Mouse (Mus musculus): ENCODE measurements around the gene Map4k2. TPM values are rescaled to one million over a fixed set of nuclear protein-coding genes. Genes with fewer than 3 reads are reported as not detected.
A peak's percentile ranks its signal among the peaks of the same experiment; 100 is the strongest.

Gene Map4k2
- total and polyA plus RNA-seq, 3 experiments: 55.5 to 119 (median 95.2) TPM

DNA sequence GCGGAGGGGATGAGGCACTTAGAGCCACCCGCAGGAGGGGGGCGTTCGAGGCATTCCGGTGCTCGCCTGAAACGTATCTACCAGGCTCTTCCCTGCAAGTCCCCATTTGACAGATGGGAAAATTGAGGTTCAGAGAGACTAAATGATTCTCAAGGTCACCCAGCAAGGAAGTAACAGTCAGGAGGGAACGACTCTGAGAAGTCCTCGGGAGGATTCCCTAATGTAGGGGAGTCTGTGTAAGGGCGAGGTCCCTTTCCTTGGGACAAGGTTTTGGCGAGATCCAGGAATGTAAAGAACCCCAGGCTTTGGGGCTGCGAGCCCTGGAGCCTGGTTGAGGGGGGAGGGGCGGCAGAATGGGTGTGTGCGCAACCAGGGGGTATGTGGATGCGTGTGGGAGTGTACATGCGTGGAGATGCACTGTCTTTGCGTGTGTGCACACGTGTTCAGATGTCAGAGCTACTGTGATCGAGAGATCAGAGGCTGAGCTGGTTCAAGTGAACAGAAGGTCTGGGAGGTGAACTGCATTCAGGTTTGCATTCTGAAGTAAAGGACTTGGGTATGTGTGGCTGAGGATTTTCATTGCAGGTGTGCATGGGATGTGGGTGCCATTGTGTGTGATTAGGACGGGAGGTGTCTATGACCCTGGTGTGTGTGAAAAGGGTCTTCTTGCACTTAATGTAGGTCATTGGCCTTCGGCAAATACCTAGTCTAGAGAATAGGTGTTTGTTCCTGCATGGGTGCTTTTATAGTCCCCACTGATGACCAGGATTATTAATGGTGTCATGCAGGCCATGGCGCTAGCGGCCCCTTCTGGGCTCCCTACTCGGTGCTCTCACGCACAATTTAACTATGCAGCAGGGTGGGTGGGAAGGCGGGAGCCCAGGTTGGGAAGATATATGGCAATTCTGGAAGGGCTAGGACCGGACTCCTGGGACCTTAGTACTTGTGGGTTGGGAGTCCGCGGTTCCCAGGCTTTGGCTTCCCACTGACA lies 59.5 kb downstream of the Map4k2 start:
- peak overlapping the region; percentile 51 for H3K9ac ChIP-seq (ENCODE audit: insufficient read depth, low read depth)
- H3K79me2 ChIP-seq (replicated peaks; ENCODE audit: control insufficient read depth, extremely low read depth, insufficient read depth, poor library complexity, severe bottlenecking): no peaks in the 10 kb centered on the region
- peak; percentile 29 for DNase-seq (ENCODE audit: extremely low read depth)
- H3K4me3 ChIP-seq (replicated peaks in 1 of 3; ENCODE audit: low read depth in 2 of 3, low read length in 2 of 3, poor library complexity in 1 of 3): peak overlapping the region; percentile 51 to 62 (median 53)
- no peaks in the 10 kb centered on the region for H3K27me3 ChIP-seq (replicated peaks)
- dilution Hi-C loops (cut with MboI; ENCODE audit: extremely low pct_ligation_motif_present, extremely low pct_unique_long_range_greater_than_20kb, low sequenced_read_pairs): no loop called here
- TF ChIP-seq CHD2 (IDR thresholded peaks at IDR 0.05; ENCODE audit: low read length) (0 out of 2 replicates have a peak, but pooled peaks have one; percentile 32), MXI1 (IDR thresholded peaks at IDR 0.05; ENCODE audit: low read depth, low read length) (peak; percentile 83), MAX (IDR thresholded peaks at IDR 0.05; ENCODE audit: low read length) (peak; percentile 77), ZKSCAN1 (IDR thresholded peaks at IDR 0.05; ENCODE audit: borderline replicate concordance, low read depth, low read length) (no peak), E2F4 (IDR thresholded peaks at IDR 0.05; ENCODE audit: insufficient replicate concordance, low read depth, low read length) (no peak), CTCF (conservative IDR thresholded peaks at IDR 0.05 in 1 of 2, IDR thresholded peaks at IDR 0.05 in 1 of 2; ENCODE audit: low read depth in 2 of 2, low read length in 2 of 2) (peak in 1 of 2 experiments; percentile 31; a peak in 2 of 4 replicates)
- peak overlapping the region; percentile 90 for H3K4me2 ChIP-seq (ENCODE audit: insufficient read depth, low read depth, poor library complexity, severe bottlenecking)
- peaks cover 0 to 27% of the 10 kb centered on the region in 2 experiments for H3K36me3 ChIP-seq (replicated peaks in 1 of 2; ENCODE audit: control insufficient read depth in 1 of 2, insufficient read depth in 1 of 2, low read length in 1 of 2)
- no peak overlapping the region for H3K27ac ChIP-seq (ENCODE audit: insufficient read depth, low read depth)
- H3K9me3 ChIP-seq (replicated peaks; ENCODE audit: low read length): no peaks in the 10 kb centered on the region
- H3K4me1 ChIP-seq (ENCODE audit: control insufficient read depth in 1 of 2, insufficient read depth in 2 of 2): peaks cover 4 to 39% of the 10 kb centered on the region in 2 experiments
- in situ Hi-C loops (cut with MboI; ENCODE audit: low pct_ligation_motif_present, low pct_unique_long_range_greater_than_20kb, low sequenced_read_pairs): no loop called here

GRCm38 (mm10) chr19:6401131-6401815 lies 60.3 kb downstream of the Map4k2 start:
- H3K4me1 ChIP-seq (ENCODE audit: control insufficient read depth in 1 of 2, insufficient read depth in 2 of 2): peaks cover 4 to 39% of the 10 kb centered on the region in 2 experiments
- H3K4me3 ChIP-seq (replicated peaks in 1 of 3; ENCODE audit: low read depth in 2 of 3, low read length in 2 of 3, poor library complexity in 1 of 3): peak overlapping the region; percentile 20 to 53 (median 25)
- H3K36me3 ChIP-seq (replicated peaks in 1 of 2; ENCODE audit: control insufficient read depth in 1 of 2, insufficient read depth in 1 of 2, low read length in 1 of 2): peaks cover 0 to 27% of the 10 kb centered on the region in 2 experiments
- DNase-seq (ENCODE audit: extremely low read depth): peak; percentile 49
- dilution Hi-C loops (cut with MboI; ENCODE audit: extremely low pct_ligation_motif_present, extremely low pct_unique_long_range_greater_than_20kb, low sequenced_read_pairs): no loop called here
- no peaks in the 10 kb centered on the region for H3K79me2 ChIP-seq (replicated peaks; ENCODE audit: control insufficient read depth, extremely low read depth, insufficient read depth, poor library complexity, severe bottlenecking)
- H3K27ac ChIP-seq (ENCODE audit: insufficient read depth, low read depth): no peak overlapping the region
- TF ChIP-seq ELF1 (IDR thresholded peaks at IDR 0.05; ENCODE audit: low read depth, low read length): peak; percentile 5; the same call in 1 of the 2 replicates
- no peak for TF ChIP-seq MAFK (IDR thresholded peaks at IDR 0.05; ENCODE audit: insufficient replicate concordance, low read length)
- TF ChIP-seq GABPA (IDR thresholded peaks at IDR 0.05; ENCODE audit: insufficient replicate concordance, low read depth, low read length): no peak
- peak; percentile 44 for TF ChIP-seq RAD21 (IDR thresholded peaks at IDR 0.05; ENCODE audit: low read depth, low read length)
- no peak for TF ChIP-seq JUND (conservative IDR thresholded peaks at IDR 0.05; ENCODE audit: low read depth, low read length)
- peak; percentile 42 for TF ChIP-seq SMC3 (IDR thresholded peaks at IDR 0.05; ENCODE audit: low read depth, low read length)
- no peak for TF ChIP-seq ZNF384 (IDR thresholded peaks at IDR 0.05; ENCODE audit: low read depth, low read length)
- TF ChIP-seq CTCF (conservative IDR thresholded peaks at IDR 0.05 in 1 of 2, IDR thresholded peaks at IDR 0.05 in 1 of 2; ENCODE audit: low read depth in 2 of 2, low read length in 2 of 2): peak; percentile 35 to 76; a peak in 3 of 4 replicates
- no peak for TF ChIP-seq MXI1 (IDR thresholded peaks at IDR 0.05; ENCODE audit: low read depth, low read length)
- no peak overlapping the region for H3K9ac ChIP-seq (ENCODE audit: insufficient read depth, low read depth)
- H3K9me3 ChIP-seq (replicated peaks; ENCODE audit: low read length): no peaks in the 10 kb centered on the region
- peak overlapping the region; percentile 90 for H3K4me2 ChIP-seq (ENCODE audit: insufficient read depth, low read depth, poor library complexity, severe bottlenecking)
- in situ Hi-C loops (cut with MboI; ENCODE audit: low pct_ligation_motif_present, low pct_unique_long_range_greater_than_20kb, low sequenced_read_pairs): no loop called here
- no peaks in the 10 kb centered on the region for H3K27me3 ChIP-seq (replicated peaks)
